Mouse (Mus musculus): ENCODE results near the gene Klra2. TPM values are rescaled to one million over a fixed set of nuclear protein-coding genes. Genes with fewer than 3 reads are reported as not detected.
A peak's percentile ranks its signal among the peaks of the same experiment; 100 is the strongest.
"Not testable (repeated sequence)": the region's sequence is repeated elsewhere in the genome, so short reads cannot be mapped to it uniquely, and the experiment has no call there.

Gene Klra2
- polyA plus RNA-seq (2014; fragmentation: Nextera tagmentation; extraction: Ambion mirVana): not detected in 2 replicates

DNA sequence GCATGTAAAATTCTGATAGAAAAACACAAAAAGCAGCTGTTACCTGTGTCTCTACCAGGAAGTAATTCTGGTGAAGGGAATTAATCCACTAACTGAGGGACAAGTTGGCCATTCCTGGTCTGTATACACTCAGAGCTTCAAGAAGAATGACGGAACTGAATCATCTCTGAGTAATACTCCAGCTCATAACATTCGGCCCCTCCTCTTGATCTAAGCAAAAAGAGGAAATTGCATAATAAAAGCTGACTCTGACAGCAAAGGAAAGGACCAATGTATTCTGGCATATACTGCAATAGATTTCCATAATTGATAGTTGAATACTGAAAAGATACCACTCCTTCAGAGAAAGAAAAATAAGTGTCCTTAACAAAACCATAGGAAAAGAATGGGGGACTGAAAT is at the start of gene Klra2:
Klra2 (minus strand) TSS at position 157 of the 400 bp plus-strand sequence.
- no peak within 1 kb of the TSS for H3K4me3 ChIP-seq (ENCODE audit: low read depth, low read length)
- no peak within 1 kb of the TSS for H3K4me2 ChIP-seq
- WGBS (ENCODE audit: insufficient replicate concordance): 73% methylated on average over 2 of the region's 2 CpGs

DNA sequence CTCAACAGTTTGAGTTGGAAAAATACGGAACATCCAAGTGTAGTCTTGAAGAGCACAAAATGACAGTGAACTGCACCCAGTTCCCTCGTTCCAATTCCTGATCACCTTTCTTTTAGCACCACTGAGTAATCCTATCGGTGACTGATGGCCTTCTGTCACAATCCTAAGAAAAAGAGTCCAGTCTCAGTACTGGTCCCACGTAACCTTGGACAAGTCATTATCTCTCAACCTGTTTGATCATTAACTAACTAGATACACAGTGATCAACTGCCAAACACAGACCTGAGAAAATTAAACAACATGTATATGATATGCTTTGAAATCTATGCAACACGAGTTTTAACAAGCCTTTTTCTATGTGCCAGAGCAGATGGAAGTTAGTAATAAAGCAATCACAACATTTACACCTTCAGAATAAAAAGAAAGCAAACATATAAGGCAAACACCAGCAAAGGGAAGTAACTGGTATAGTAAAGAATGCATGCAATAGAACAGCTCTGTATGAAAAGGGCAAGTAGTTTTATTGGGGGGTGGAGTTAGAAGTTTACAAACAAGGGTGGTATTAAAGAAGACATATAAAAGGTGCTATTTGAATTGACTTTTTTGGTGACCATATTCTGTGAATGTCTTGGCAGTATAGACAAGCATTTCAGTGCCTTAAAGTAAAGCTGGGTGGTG is 47.4 kb upstream of the Klra2 start:
- Histone ChIP-seq H3K4me2 (no peak overlapping the region), H3K4me1 (ENCODE audit: control insufficient read depth, insufficient read depth, low read length) (peaks cover 6% of the 10 kb centered on the region; the same call in 1 of the 2 replicates), H3K4me3 (ENCODE audit: low read depth, low read length) (no peak overlapping the region), H3K27me3 (ENCODE audit: control insufficient read depth, insufficient read depth, low read length) (no peaks in the 10 kb centered on the region), H3K27ac (ENCODE audit: low read depth, low read length) (no peak overlapping the region), H3K9ac (ENCODE audit: low read depth, low read length) (no peak overlapping the region), H3K9me3 (replicated peaks; ENCODE audit: control insufficient read depth, low read length) (no peaks in the 10 kb centered on the region), H3K36me3 (ENCODE audit: control insufficient read depth, insufficient read depth, low read length) (no peaks in the 10 kb centered on the region)
- no peak for ATAC-seq (replicated peaks; ENCODE audit: insufficient number of reproducible peaks, low FRiP score, low TSS enrichment)
- 78% methylated on average over 5 of the region's 5 CpGs for WGBS (ENCODE audit: insufficient replicate concordance)

More for the DNA sequence above, at the start of gene Klra2:
- no peak within 1 kb of the TSS for H3K27ac ChIP-seq (ENCODE audit: low read depth, low read length)
- no peaks in the 10 kb centered on the region for H3K9me3 ChIP-seq (replicated peaks; ENCODE audit: control insufficient read depth, low read length)
- no peaks in the 10 kb centered on the region for H3K36me3 ChIP-seq (ENCODE audit: control insufficient read depth, insufficient read depth, low read length)
- no peaks in the 10 kb centered on the region for H3K4me1 ChIP-seq (ENCODE audit: control insufficient read depth, insufficient read depth, low read length)
- ATAC-seq (replicated peaks; ENCODE audit: insufficient number of reproducible peaks, low FRiP score, low TSS enrichment): no peak
- no peak within 1 kb of the TSS for H3K9ac ChIP-seq (ENCODE audit: low read depth, low read length)
- no peaks in the 10 kb centered on the region for H3K27me3 ChIP-seq (ENCODE audit: control insufficient read depth, insufficient read depth, low read length)

DNA sequence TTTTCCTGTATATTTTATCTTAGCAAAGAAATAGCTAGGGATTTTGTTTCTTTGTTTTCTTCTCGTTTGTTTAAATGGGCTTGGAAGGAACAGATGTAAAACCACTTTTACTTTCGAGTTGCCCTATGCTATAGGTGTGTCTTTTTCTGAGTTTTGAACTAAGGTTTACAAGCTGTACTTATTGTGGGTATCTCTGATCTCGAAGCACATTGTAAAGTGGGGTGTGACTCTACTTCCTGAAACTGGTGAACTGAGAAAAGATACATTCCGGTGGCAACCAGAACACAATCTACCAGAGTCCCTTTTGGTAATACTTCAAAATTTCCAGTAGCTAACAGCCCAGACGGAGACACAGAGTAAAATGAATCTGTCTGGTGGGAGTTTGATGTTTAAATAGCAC is 46.8 kb upstream of the Klra2 start:
- ATAC-seq (replicated peaks; ENCODE audit: insufficient number of reproducible peaks, low FRiP score, low TSS enrichment): no peak
- H3K36me3 ChIP-seq (ENCODE audit: control insufficient read depth, insufficient read depth, low read length): no peaks in the 10 kb centered on the region
- 84% methylated on average over 5 of the region's 5 CpGs for WGBS (ENCODE audit: insufficient replicate concordance)
- H3K9me3 ChIP-seq (replicated peaks; ENCODE audit: control insufficient read depth, low read length): no peaks in the 10 kb centered on the region
- no peaks in the 10 kb centered on the region for H3K27me3 ChIP-seq (ENCODE audit: control insufficient read depth, insufficient read depth, low read length)
- peaks cover 6% of the 10 kb centered on the region; the same call in 1 of the 2 replicates for H3K4me1 ChIP-seq (ENCODE audit: control insufficient read depth, insufficient read depth, low read length)
- H3K4me3 ChIP-seq (ENCODE audit: low read depth, low read length): no peak overlapping the region
- H3K4me2 ChIP-seq: no peak overlapping the region
- H3K9ac ChIP-seq (ENCODE audit: low read depth, low read length): no peak overlapping the region
- no peak overlapping the region for H3K27ac ChIP-seq (ENCODE audit: low read depth, low read length)

GRCm38 (mm10) chr6:131292991-131293788 is 46.0 kb upstream of the Klra2 start, which contains the start of gene Magohb:
Magohb (minus strand) TSS chr6:131293244.
- Histone ChIP-seq H3K27ac (ENCODE audit: low read depth, low read length) (0 out of 2 replicates have a peak within 1 kb of the TSS, but pooled peaks have one; percentile 22), H3K4me2 (peak within 1 kb of the TSS; percentile 77), H3K9ac (ENCODE audit: low read depth, low read length) (peak within 1 kb of the TSS; percentile 93), H3K4me1 (ENCODE audit: control insufficient read depth, insufficient read depth, low read length) (peaks cover 6% of the 10 kb centered on the region; the same call in 1 of the 2 replicates), H3K36me3 (ENCODE audit: control insufficient read depth, insufficient read depth, low read length) (no peaks in the 10 kb centered on the region), H3K27me3 (ENCODE audit: control insufficient read depth, insufficient read depth, low read length) (no peaks in the 10 kb centered on the region), H3K4me3 (ENCODE audit: low read depth, low read length) (peak within 1 kb of the TSS; percentile 74), H3K9me3 (replicated peaks; ENCODE audit: control insufficient read depth, low read length) (no peaks in the 10 kb centered on the region)
- 4% methylated on average over 51 of the region's 51 CpGs for WGBS (ENCODE audit: insufficient replicate concordance)
- ATAC-seq (replicated peaks; ENCODE audit: insufficient number of reproducible peaks, low FRiP score, low TSS enrichment): peak; percentile 84

DNA sequence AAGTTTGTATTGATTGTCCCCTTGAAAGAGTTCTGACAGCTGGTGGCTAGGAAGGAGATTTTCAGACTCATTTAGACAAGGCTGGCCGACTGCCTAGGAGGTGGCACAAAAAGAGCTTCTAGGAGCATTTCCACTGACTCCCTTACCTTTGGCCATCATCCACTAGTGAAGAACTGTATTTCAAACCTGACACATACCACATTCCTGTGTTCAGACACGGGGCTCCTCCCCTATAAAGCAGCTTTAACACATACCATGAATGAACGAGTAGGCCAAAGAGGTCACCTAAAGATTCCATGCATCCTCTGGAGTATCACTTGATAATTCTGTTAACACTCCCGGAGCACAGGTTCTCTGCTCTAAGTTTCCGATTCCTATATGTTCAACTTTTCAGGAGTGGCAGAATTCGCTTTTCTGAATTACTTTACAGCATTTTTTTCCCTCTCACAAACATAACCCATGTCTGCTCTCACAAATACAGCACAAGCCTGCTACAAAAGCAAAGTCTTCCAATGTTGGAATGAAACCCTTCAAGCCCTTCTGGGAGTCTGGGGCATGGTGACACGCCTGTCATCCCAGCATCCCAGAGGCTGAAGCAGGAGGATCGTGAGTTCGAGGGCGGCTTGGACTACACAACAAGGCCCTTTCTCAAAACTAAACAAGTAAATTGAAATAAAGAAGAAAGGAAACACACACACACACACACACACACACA is 45.3 kb upstream of the Klra2 start:
- peak overlapping the region; percentile 77 for H3K4me2 ChIP-seq
- WGBS (ENCODE audit: insufficient replicate concordance): 17% methylated on average over 10 of the region's 10 CpGs

GRCm38 (mm10) chr6:131290430-131290829 is 43.3 kb upstream of the Klra2 start:
- no peaks in the 10 kb centered on the region; the same call in 1 of the 2 replicates for H3K36me3 ChIP-seq (ENCODE audit: control insufficient read depth, insufficient read depth, low read length)
- no peak overlapping the region for H3K27ac ChIP-seq (ENCODE audit: low read depth, low read length)
- H3K4me2 ChIP-seq: no peak overlapping the region
- H3K9ac ChIP-seq (ENCODE audit: low read depth, low read length): no peak overlapping the region
- 16% methylated on average over 2 of the region's 2 CpGs for WGBS (ENCODE audit: insufficient replicate concordance)
- H3K27me3 ChIP-seq (ENCODE audit: control insufficient read depth, insufficient read depth, low read length): no peaks in the 10 kb centered on the region
- H3K4me3 ChIP-seq (ENCODE audit: low read depth, low read length): no peak overlapping the region
- H3K9me3 ChIP-seq (replicated peaks; ENCODE audit: control insufficient read depth, low read length): no peaks in the 10 kb centered on the region
- peaks cover 6% of the 10 kb centered on the region; the same call in 1 of the 2 replicates for H3K4me1 ChIP-seq (ENCODE audit: control insufficient read depth, insufficient read depth, low read length)
- no peak for ATAC-seq (replicated peaks; ENCODE audit: insufficient number of reproducible peaks, low FRiP score, low TSS enrichment)

More for the DNA sequence above, 45.3 kb upstream of the Klra2 start:
- Histone ChIP-seq H3K9me3 (replicated peaks; ENCODE audit: control insufficient read depth, low read length) (no peaks in the 10 kb centered on the region), H3K4me3 (ENCODE audit: low read depth, low read length) (peak overlapping the region; percentile 74), H3K27me3 (ENCODE audit: control insufficient read depth, insufficient read depth, low read length) (no peaks in the 10 kb centered on the region), H3K4me1 (ENCODE audit: control insufficient read depth, insufficient read depth, low read length) (peaks cover 6% of the 10 kb centered on the region; the same call in 1 of the 2 replicates), H3K36me3 (ENCODE audit: control insufficient read depth, insufficient read depth, low read length) (no peaks in the 10 kb centered on the region), H3K27ac (ENCODE audit: low read depth, low read length) (0 out of 2 replicates have a peak overlapping the region, but pooled peaks have one; percentile 22), H3K9ac (ENCODE audit: low read depth, low read length) (peak overlapping the region; percentile 93)
- 0 out of 2 replicates have a peak, but pooled peaks have one; percentile 11 for ATAC-seq (replicated peaks; ENCODE audit: insufficient number of reproducible peaks, low FRiP score, low TSS enrichment)

DNA sequence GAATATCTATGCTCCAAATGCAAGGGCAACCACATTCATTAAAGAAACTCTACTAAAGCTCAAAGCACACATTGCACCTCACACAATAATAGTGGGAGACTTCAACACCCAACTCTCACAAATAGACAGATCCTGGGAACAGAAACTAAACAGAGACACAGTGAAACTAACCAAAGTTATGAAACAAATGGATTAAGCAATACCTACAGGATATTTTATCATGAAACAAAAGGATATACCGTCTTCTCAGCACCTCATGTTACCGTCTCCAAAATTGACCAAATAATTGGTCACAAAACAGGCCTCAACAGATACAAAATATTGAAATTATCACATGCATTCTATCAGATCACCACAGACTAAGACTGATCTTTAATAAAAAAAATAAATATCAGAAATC is 31.0 kb upstream of the Klra2 start:
- H3K4me2 ChIP-seq; H3K9ac ChIP-seq (ENCODE audit: low read depth, low read length); H3K9me3 ChIP-seq (replicated peaks; ENCODE audit: control insufficient read depth, low read length); H3K4me1 ChIP-seq (ENCODE audit: control insufficient read depth, insufficient read depth, low read length); H3K27me3 ChIP-seq (ENCODE audit: control insufficient read depth, insufficient read depth, low read length); H3K36me3 ChIP-seq (ENCODE audit: control insufficient read depth, insufficient read depth, low read length); H3K27ac ChIP-seq (ENCODE audit: low read depth, low read length); H3K4me3 ChIP-seq (ENCODE audit: low read depth, low read length); ATAC-seq (replicated peaks; ENCODE audit: insufficient number of reproducible peaks, low FRiP score, low TSS enrichment): not testable (repeated sequence)
- WGBS (ENCODE audit: insufficient replicate concordance): 97% methylated on average over 2 of the region's 2 CpGs

GRCm38 (mm10) chr6:131276659-131277058 is 29.5 kb upstream of the Klra2 start:
- no peak overlapping the region for H3K4me3 ChIP-seq (ENCODE audit: low read depth, low read length)
- no peaks in the 10 kb centered on the region for H3K4me1 ChIP-seq (ENCODE audit: control insufficient read depth, insufficient read depth, low read length)
- H3K27me3 ChIP-seq (ENCODE audit: control insufficient read depth, insufficient read depth, low read length): no peaks in the 10 kb centered on the region
- ATAC-seq (replicated peaks; ENCODE audit: insufficient number of reproducible peaks, low FRiP score, low TSS enrichment): no peak
- no peaks in the 10 kb centered on the region for H3K9me3 ChIP-seq (replicated peaks; ENCODE audit: control insufficient read depth, low read length)
- H3K36me3 ChIP-seq (ENCODE audit: control insufficient read depth, insufficient read depth, low read length): 0 out of 2 replicates have a peak, but pooled peaks cover 2% of the 10 kb centered on the region
- 74% methylated on average over 4 of the region's 4 CpGs for WGBS (ENCODE audit: insufficient replicate concordance)
- H3K27ac ChIP-seq (ENCODE audit: low read depth, low read length): no peak overlapping the region
- H3K9ac ChIP-seq (ENCODE audit: low read depth, low read length): no peak overlapping the region
- no peak overlapping the region for H3K4me2 ChIP-seq

All from heart, embryonic 11.5 days (tissue).